Mouse (Mus musculus): ENCODE results near the gene Dgki. TPM values are rescaled to one million over a fixed set of nuclear protein-coding genes. Genes with fewer than 3 reads are reported as not detected.

Gene Dgki
- total RNA-seq, 2 experiments from 2014 or later: 71.2 to 81.8 TPM

DNA sequence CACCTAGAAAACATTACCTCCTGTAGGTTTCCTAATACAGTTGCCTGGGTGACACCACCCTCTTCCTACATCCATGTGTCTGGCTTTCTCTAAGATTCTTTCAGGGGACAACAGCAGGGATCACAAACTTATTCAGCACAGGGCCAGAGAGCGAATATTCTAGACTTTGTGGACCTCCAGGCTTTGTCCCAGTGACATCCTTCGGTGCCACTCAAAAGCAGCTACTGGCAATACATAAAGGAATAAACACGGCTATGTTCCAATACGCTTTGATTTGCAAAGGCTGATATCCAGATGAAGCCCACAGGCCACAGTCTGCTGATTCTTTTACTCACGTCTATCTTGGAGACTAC lies 57.2 kb downstream of the Dgki start:
- DNase-seq (ENCODE audit: extremely low spot score in 1 of 2, low spot score in 1 of 2): no peak

DNA sequence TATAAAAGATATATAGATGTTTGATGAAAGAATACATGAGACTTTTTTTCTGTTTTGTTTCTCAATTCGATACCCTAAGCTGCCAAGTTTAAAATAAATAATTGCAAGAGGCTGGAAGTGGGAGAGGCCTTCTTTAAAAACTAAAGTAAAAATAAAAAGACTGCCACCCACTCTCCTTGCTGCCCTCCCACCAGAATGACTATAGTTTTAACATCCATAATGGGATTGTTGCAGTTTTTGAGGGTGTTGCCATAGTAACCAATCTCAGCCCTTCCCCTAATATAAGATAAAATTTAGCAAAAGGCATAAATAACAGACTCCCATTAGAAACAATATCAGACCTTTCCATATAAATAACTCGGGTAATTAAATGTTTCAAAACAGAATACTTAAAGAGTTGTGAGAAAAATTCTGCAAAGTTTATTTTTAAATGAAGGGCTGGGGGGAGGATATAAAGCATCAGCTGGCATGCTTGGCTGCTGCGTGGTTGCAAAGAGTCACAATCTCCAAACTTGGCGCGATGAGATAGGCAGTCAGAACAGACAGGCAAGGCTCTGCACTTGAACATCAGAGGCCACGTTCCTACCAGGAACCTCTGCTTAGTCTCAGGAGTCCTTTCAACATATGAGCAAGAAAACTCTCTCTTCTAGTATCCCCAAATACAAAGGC lies 57.8 kb downstream of the Dgki start:
- no peak for DNase-seq (ENCODE audit: extremely low spot score in 1 of 2, low spot score in 1 of 2)

DNA sequence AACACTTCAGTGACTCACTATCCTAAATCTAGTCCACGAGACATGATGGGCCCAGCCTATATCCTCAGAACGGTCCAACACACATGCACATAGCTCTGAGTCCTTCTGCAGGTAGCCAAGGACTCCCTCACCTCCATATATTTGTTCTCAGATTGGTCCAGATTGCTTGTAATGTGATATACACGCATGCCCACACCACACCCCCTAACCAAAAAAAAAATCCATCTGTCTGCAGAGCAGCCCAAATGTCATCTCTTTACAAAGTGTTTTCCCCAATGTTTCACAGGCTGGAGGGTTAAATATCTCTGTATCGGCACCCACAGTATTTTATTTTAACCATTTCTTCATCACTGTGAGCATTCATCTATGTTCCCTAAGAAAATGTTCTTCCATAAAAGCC lies 58.5 kb downstream of the Dgki start:
- no peak for DNase-seq (ENCODE audit: extremely low spot score in 1 of 2, low spot score in 1 of 2)

DNA sequence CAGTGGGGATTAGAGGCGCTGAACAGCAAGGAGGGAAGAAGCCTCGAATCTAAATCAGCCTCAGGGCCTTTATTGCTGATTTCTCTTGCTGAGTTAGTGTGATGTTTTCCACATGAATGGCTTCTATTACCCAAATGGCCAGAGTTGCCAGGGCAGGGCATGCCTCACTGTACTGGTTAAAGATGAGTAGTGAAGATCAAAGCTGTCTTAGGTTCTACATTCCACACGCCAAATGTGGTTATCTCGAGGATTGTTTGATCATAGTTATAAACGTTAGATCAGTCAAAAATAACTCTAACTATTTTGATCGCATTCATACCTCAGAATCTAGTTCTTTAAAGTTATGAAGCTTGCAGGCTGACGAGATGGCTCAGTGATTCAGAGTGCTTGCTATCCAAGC lies 59.8 kb downstream of the Dgki start:
- no peak for DNase-seq (ENCODE audit: extremely low spot score in 1 of 2, low spot score in 1 of 2)

DNA sequence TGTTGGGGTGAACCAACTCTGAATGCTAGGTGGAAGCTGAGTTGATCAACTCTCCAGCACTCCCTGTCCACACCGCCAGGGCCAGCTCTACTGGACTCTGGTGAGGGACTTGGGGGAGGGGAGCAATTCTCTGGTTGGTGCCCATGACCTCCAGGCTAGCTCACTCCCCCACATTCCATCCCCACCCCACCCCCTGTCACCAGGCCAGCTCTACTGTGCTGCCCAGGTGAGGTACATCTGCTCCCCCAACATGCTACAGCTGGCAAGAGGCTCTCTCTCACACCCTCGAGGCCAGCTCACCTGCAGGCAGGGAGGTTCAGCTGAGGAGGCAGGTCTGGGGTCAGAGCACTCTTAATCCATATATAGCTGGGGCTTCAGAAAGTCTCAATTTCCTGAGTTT lies 63.1 kb downstream of the Dgki start:
- no peak for DNase-seq (ENCODE audit: extremely low spot score in 1 of 2, low spot score in 1 of 2)

DNA sequence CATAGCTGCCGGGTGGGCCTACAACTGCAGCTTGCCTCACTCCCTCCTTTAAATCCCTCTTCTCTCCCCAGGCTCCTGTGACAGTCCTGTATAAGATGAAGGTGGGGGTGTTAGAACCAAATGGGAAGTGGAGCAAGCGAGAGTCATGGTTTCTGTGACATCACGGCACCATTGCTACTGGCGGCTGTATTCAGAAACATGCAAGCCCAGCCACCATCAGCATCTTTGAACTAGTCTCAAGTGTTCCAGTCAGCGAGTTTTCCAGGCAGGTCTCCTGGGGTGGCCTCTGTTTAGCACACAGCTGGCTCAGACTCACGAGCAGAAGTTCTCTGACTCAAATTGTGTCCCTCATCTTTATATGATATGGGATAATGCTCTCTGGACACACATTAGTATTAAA lies 68.8 kb downstream of the Dgki start:
- DNase-seq (ENCODE audit: extremely low spot score in 1 of 2, low spot score in 1 of 2): no peak

DNA sequence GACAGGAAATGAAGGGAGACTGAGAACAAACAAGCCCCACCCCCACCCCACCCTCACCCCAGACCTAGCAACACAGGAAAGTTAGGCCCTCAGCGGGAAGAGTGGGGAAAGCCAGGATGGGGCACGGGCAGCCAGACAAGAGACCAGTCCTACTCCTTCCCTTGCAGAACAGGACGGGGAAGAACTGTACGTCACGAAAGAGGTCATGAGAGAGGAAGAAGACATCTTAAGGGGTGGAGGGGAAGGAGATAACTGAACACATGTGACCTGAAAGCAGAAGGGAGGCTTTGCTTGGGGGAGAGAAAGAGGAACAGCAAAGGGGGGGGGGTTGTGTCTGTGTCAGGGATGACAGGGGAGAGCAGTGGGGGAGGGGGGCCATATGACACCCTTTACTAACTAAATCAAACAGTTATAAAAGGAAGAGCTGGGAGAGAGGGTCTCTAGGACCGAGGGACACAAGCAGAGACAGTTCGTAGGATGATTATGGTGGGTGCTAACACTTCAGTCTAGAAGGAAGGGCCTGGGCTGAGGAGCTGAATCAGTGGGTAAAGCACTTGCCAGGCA lies 77.0 kb downstream of the Dgki start:
- no peak for DNase-seq (ENCODE audit: extremely low spot score in 1 of 2, low spot score in 1 of 2)

DNA sequence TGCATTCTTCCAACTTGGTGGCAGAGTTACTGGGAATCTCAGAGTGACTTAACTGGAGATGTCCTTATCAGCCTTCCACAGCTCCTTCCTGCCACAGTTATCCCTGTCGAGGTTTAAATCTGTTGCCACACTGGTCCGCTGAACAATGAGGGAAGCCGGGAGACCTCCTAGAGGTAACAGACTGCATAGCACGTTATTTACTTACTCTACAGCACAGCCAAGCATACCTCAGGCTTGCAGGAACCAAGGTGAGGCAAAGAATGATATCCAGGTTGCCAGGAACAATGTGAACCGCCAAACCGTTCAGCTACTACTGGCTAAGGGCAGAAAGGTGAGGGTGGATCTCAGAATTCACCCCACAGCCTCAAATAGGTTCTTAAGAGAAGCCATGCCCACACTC lies 78.0 kb downstream of the Dgki start:
- no peak for DNase-seq (ENCODE audit: extremely low spot score in 1 of 2, low spot score in 1 of 2)

DNA sequence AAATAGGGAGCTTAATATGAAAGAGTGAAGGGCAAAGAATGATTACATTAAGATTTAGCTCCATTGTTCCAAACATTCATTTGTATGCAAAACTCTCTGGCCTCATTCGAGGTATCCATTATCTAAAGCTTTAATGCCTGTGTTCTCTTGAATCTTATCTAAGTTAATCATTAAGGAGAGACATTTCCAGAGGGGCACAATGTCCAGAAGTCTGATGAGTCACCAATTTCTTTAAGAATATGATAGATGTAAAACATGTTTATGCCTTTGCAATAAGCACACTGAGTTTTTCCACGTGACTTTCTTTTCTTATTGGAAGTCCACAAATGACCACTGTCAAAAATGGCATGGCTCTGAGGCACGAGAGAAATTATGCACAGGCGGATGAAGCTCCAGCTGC lies 80.9 kb downstream of the Dgki start:
- no peak for DNase-seq (ENCODE audit: extremely low spot score in 1 of 2, low spot score in 1 of 2)

DNA sequence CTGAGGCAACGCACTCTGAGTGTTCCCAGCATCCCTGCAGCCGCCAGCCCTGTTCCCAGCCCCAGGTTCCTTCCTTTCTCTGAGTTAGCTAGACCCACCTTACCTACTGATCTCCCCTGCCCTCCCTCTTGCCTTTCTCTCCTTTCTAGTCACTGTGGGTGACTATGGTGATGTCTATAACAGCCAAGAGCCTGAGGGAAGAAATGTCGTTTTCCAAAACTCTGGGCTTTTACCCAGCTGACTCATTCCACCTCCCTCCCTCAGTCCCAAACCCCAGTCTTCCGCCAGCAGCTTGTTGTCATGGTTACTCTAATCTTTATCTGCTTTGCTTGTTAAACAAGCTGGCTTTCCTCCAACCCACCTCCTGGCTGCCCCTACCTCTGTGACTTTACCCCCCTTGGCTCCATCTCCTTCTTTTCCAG lies 83.6 kb downstream of the Dgki start:
- peak in 1 of 2 experiments; percentile 32 for DNase-seq (ENCODE audit: extremely low spot score in 1 of 2, low spot score in 1 of 2)

DNA sequence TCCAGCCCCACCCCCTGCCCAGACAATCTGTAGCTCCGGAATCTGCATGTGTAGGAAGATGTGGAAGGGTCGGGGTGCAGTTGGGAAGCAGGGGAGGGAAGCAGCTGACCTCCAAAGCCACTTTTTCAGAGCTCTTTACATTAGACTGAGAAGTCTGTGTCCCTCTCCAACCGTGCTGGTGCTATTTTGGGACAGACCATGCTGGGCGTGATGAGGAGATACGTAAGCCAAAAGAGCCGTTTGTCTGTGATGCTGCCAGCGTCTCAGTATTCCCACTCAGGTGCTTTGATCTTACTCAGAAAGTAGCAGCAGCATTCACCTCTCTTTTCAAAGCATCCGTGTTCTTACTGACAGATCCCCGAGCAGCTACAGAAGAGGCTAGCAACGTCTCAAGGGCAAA lies 84.3 kb downstream of the Dgki start:
- no peak for DNase-seq (ENCODE audit: extremely low spot score in 1 of 2, low spot score in 1 of 2)

DNA sequence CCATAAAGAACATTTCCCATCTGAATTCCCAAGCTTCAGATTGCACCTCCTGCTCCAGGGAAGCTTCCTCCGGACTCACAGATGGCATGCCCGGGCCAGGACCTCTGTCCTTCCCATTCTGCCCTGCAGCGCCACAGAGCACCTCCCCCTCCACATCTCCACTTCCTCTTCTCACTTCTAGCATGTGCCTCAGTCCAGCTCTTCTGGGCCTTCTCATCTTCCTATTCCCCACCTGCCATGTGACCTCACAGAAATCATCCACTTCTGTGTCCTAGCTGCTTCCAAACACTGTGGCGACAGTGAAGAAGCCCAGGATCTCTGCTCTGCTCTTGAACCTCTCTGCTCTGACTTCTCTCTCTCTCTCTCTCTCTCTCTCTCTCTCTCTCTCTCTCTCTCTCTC lies 87.1 kb downstream of the Dgki start:
- no peak for DNase-seq (ENCODE audit: extremely low spot score in 1 of 2, low spot score in 1 of 2)

DNA sequence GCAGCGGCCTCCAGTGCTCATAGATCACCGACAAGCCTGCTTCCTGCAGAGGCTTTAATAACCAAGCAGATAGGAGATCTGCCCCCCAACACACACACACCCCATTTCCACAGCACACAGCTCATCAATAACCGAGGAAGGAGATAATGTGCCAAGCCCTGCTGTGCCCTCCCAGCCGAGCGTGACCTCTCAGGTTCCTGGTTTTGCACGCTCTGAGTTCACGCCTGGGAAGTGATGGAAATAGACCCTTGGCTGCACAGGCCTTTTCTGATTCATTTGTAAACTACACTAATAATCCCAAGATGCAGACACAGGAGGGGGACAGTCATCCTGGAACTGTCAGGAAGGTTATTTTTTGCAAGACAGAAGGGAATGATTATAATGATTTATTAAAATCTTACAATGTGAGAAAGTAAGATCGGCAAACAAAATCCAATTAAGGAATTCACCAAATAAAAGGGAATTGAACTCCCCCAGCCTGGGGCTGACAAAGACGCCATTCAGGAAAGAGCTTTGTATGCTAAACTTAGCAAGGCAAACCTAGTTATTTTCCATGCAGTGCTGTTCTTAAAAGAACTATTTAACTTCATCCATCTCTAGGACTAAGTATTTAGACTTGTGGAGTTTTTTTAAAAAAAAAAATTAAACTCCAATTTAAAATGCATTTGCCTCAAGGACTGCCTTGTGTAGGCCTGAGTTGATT lies 88.3 kb downstream of the Dgki start:
- no peak for DNase-seq (ENCODE audit: extremely low spot score in 1 of 2, low spot score in 1 of 2)

DNA sequence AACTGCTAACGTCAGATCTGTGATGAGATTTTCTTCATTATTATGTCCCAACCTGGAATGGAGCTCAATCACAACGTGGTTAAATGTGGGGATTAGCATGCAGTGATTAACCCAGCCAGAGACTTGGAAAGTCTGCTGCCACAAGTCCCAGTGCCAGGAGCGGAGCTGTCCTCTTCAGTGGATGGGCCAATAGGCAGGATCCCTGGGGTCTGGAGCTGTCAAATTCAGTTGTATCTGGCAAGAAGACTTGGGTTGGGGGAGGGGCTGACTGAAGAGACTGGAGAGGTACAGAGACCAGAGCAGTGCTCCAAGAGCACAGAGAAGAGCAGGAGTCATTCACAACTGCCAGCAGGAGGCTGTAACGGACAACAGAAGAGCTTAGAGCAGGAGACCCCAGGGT lies 97.1 kb downstream of the Dgki start:
- no peak for DNase-seq (ENCODE audit: extremely low spot score in 1 of 2, low spot score in 1 of 2)

DNA sequence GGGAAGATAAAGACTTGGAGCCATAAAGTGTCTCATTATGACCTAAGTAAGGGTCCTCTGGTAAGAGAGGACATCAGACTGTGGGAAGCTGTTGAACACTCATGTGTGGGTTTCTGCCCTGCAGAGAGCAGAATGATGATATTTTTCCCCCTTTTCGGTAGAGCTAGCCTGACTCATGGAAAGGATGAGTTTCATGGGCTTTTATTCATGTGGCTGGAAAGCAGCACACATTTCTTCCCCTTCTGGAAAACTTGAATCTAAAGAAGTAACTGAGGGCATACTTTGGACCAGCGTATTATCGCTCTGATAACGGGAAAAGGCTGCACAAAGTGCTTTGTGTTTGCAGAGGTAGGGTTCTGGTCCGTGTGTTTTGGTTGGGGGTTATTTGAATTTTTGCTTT lies 99.1 kb downstream of the Dgki start:
- DNase-seq (ENCODE audit: extremely low spot score in 1 of 2, low spot score in 1 of 2): no peak

DNA sequence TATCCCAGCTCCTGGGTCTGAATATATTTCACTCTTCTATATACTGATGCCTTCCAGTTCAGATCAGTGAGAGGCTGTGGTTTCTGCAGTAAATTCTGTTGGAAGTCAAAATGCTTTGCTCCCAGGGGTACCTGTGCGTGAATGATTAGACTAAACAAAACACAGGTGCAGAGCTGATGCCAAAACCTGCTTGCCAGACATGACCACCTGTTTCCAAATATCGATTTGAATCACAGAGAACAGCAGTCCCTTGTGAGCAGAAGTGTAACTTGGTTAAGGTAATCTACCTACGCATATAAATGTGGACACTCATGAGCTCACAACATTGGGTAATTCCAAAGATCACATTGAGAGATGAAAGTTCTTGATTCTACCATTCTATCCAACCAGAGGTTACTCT lies 100.5 kb downstream of the Dgki start:
- no peak for DNase-seq (ENCODE audit: extremely low spot score in 1 of 2, low spot score in 1 of 2)

DNA sequence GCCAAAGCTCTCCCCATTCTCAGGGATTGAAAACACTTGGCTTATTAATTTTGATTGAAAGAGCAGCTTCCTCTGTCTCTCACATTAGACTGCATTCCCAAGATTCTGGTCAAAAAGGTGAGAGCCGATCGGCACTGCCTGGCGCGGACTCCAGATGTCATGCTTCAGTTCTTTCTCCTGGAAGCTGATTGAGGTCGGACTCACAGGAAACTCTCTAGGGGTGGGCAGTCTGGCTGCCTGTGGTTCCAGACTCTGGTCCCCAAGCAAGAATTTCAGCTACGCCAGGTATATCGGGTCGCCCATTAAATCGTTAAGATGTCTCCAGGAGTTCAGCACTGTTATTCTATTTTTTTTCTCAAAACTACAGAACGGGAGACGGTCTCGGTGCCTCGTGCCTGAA lies 102.2 kb downstream of the Dgki start:
- no peak for DNase-seq (ENCODE audit: extremely low spot score in 1 of 2, low spot score in 1 of 2)

DNA sequence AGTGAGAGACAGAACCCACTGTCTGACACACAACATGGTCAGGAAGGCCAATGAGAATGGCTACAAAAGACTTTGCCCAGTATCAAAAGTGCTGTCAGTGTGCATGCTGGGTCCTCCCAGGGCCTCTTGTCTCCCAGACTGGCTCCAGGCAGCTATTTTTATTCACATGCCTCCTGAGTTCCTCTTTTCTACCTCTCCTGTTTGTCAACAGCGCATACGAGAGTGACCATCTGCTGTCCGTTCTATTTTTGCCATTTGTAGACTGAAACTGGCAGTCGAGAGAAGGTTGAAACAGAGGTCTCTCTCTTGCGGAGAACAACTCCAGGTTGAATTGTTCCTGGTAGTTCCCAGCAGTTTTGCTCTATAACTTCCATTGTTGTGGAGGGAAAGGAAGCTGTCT lies 103.1 kb downstream of the Dgki start:
- DNase-seq (ENCODE audit: extremely low spot score in 1 of 2, low spot score in 1 of 2): no peak

DNA sequence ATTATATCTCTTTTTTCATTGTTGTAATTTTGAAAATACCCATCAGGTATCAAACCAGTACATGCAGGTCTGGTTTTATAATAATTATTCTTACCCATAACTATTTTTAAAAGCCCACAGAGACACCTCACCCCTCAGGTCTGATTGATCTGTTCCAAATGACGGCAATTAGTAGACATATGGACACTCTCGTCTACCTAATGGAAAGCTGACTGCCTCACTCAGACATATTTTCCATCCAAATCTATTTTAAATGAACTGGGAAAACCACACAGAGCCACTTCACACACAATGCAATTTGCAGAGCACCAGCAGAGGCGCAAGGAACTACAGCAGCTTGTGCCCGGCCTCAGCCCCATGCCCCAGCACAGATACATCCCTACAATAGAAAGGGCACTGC lies 104.2 kb downstream of the Dgki start:
- DNase-seq (ENCODE audit: extremely low spot score in 1 of 2, low spot score in 1 of 2): no peak

DNA sequence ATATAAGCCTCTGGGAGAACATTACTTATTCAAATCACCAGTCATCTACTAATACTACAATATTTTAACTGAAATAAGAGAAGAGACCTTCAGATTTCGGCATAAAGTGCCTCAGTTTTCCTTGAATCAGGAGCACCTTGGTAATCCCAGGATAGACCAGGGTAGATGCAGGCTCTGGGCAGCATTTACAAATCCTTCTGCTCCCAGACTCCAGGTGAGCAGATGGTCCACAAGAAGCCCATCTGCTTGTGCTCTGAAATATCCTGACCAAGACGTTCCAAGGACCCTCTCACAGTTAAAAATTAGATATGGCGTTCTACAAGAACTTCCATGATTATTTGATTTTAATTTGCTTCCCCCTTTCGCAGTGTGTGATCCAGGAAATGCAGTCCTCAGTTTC lies 118.0 kb downstream of the Dgki start:
- no peak for DNase-seq (ENCODE audit: extremely low spot score in 1 of 2, low spot score in 1 of 2)

DNA sequence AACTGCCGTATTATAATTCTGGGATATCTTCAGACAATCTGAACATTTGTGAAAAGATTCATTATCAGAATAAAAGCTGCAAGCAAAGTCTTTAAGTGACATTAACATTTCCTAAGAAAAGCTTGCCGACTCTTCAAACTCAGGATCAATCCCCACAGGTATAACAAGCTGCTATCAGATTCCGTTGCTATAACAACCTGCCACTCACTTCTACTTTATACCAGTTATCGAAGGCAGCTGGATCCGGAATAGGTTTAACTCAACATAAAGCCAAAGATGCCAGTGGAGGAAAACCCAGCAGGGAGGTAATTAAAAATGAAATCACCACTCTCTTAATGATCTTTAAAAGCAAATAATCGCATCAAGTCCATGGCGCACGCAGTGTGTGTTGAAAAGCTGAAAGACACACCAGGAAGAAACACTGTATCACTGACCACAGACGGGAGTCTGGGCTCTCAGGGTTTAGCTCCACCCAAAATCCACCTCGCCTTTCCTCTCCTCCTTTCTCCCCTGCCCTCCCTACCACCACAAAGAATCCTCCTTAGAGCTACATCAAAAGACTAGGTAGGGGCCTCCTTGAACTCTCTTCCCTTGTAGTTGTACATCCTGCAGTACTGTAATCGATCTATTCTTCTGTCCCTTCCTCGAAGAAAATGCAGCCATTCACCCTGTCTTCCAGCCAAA lies 128.7 kb downstream of the Dgki start:
- DNase-seq (ENCODE audit: extremely low spot score in 1 of 2, low spot score in 1 of 2): no peak

DNA sequence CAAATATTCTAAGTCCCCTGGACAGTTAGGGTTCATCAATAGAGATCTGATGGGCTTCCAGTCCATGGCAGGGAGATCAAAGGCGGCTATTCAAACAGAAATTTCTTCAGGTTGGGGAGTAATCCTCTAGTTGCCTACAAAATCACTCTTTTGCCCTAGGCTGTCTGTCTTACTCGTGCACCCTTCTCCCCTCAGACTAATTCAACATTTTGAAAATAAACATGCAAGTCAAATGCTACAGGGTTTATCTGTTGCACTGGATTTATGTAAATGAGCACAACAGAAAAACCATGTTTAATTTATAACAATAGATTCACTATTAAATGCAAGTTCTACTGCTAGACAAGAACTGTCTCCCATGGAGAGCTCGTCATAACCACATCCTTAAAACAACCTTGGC lies 141.1 kb downstream of the Dgki start:
- DNase-seq (ENCODE audit: extremely low spot score in 1 of 2, low spot score in 1 of 2): no peak
